Mouse (Mus musculus) liver, adult 2 months (tissue): ENCODE data around the gene Inafm2.

Source experiments
- CTCF ChIP-seq: fragments of 200-500 bp; IDR thresholded peaks from 2 replicates; pipeline ENCODE4 v1.5.1; 2011; ENCODE audit warnings: low read depth, low read length, control low read depth
- POLR2A ChIP-seq: fragments of 200-500 bp; IDR thresholded peaks from 2 replicates; pipeline ENCODE4 v1.6.1; 2011; ENCODE audit warnings: low read length, control low read depth; ENCODE audit not compliant: insufficient read depth; ENCODE audit errors: extremely low read depth

DNA sequence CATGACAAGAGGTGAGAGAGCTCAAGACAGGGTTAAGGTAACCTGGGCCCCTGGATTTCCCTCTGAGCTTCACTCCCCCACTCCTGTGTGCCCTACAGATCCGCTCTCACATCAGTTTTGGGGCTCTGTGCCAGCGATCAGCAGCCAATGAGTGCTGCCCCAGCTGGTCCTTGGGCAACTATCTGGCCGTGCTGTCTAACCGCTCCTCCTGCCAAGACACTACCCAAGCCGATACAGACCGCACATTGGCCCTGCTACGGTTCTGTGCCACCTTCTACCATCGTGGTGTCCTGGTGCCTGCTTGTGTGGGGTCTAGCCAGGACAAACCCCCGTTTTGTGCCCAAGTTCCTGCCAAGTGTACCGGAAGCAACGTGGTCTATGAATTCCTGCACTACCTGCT is 43.9 kb downstream of the Inafm2 start:
- TF ChIP-seq POLR2A = no peak
- TF ChIP-seq CTCF = no peak
